Mouse (Mus musculus) erythroblast, embryonic 14.5 days (primary cell): ENCODE data around the gene Phka1. TPM values are rescaled to one million over a fixed set of nuclear protein-coding genes. Genes with fewer than 3 reads are reported as not detected.
A peak's percentile ranks its signal among the peaks of the same experiment; 100 is the strongest.

Source experiments
- H3K27me3 ChIP-seq: 2 replicates; pipeline ENCODE4 v1.6.1; 2012; ENCODE audit warnings: inconsistent platforms; ENCODE audit not compliant: control insufficient read depth
- H3K36me3 ChIP-seq: 2 replicates; pipeline ENCODE4 v1.6.1; 2012; ENCODE audit warnings: mild to moderate bottlenecking, inconsistent platforms; ENCODE audit not compliant: control insufficient read depth
- H3K4me1 ChIP-seq: 2 replicates; pipeline ENCODE4 v1.6.1; 2012; ENCODE audit warnings: inconsistent platforms; ENCODE audit not compliant: control insufficient read depth
- H3K4me3 ChIP-seq: replicated peaks from 2 replicates; pipeline ENCODE3; 2012; ENCODE audit warnings: moderate library complexity, mild to moderate bottlenecking, inconsistent platforms
- H3K9me3 ChIP-seq: 2 replicates; pipeline ENCODE4 v1.6.1; 2012; ENCODE audit warnings: low read length, inconsistent platforms, mixed read lengths; ENCODE audit not compliant: control insufficient read depth
- GATA1 ChIP-seq: IDR thresholded peaks from 2 replicates; pipeline ENCODE4 v1.6.1; 2012; ENCODE audit warnings: low read length, inconsistent platforms, mixed read lengths
- TAL1 ChIP-seq: IDR thresholded peaks from 3 replicates; pipeline ENCODE4 v1.6.1; 2012; ENCODE audit warnings: low read length, inconsistent platforms, mixed read lengths
- polyA plus RNA-seq: library from polyadenylated mRNA; stranded (reverse); fragments of >175 nt; gene quantifications from 2 replicates; pipeline ENCODE4 v1.2.3, GENCODE M21; 2012

Phka1 gene
- polyA plus RNA-seq, 1 experiment: not detected

GRCm38 (mm10) chrX:102588560-102588959 lies 55.5 kb downstream of the Phka1 start:
- H3K9me3 ChIP-seq: no peaks in the 10 kb centered on the region
- H3K4me3 ChIP-seq: no peak overlapping the region
- TF ChIP-seq TAL1 (no peak), GATA1 (no peak)
- no peaks in the 10 kb centered on the region for H3K4me1 ChIP-seq
- H3K36me3 ChIP-seq: no peaks in the 10 kb centered on the region
- H3K27me3 ChIP-seq: no peaks in the 10 kb centered on the region

GRCm38 (mm10) chrX:102571186-102571585 lies 72.9 kb downstream of the Phka1 start:
- Histone ChIP-seq H3K9me3 (no peaks in the 10 kb centered on the region), H3K36me3 (no peaks in the 10 kb centered on the region), H3K27me3 (no peaks in the 10 kb centered on the region; the same call in 1 of the 2 replicates), H3K4me3 (no peak overlapping the region), H3K4me1 (no peaks in the 10 kb centered on the region)
- TF ChIP-seq GATA1 (no peak), TAL1 (no peak)

GRCm38 (mm10) chrX:102556906-102557305 lies 87.1 kb downstream of the Phka1 start:
- TF ChIP-seq GATA1: no peak
- TF ChIP-seq TAL1: no peak
- H3K36me3 ChIP-seq: no peaks in the 10 kb centered on the region
- no peak overlapping the region for H3K4me3 ChIP-seq
- no peaks in the 10 kb centered on the region for H3K4me1 ChIP-seq
- no peaks in the 10 kb centered on the region; the same call in 1 of the 2 replicates for H3K27me3 ChIP-seq
- no peaks in the 10 kb centered on the region for H3K9me3 ChIP-seq

- TF ChIP-seq TAL1: no peak
- no peak for TF ChIP-seq GATA1
- Histone ChIP-seq H3K36me3 (no peaks in the 10 kb centered on the region), H3K4me3 (no peak overlapping the region), H3K9me3 (no peaks in the 10 kb centered on the region), H3K4me1 (peaks cover 2% of the 10 kb centered on the region), H3K27me3 (peaks cover 14% of the 10 kb centered on the region)
Measured at GRCm38 (mm10) chrX:102509205-102509604, 134.8 kb downstream of the Phka1 start.

- Histone ChIP-seq H3K27me3 (peaks cover 11% of the 10 kb centered on the region; the same call in 1 of the 2 replicates), H3K4me3 (peak within 1 kb of the TSS; percentile 68), H3K4me1 (peaks cover 3% of the 10 kb centered on the region), H3K36me3 (no peaks in the 10 kb centered on the region), H3K9me3 (no peaks in the 10 kb centered on the region)
- TF ChIP-seq GATA1 (no peak), TAL1 (no peak)
Measured at GRCm38 (mm10) chrX:102504644-102505481, 139.2 kb downstream of the Phka1 start, which contains the start of gene Hdac8. Gene Hdac8, minus strand, starts transcription at chrX:102505359.

- peaks cover 2% of the 10 kb centered on the region; the same call in 1 of the 2 replicates for H3K36me3 ChIP-seq
- H3K9me3 ChIP-seq: no peaks in the 10 kb centered on the region
- peaks cover 3% of the 10 kb centered on the region for H3K4me1 ChIP-seq
- peak overlapping the region; percentile 68 for H3K4me3 ChIP-seq
- TF ChIP-seq GATA1 (no peak), TAL1 (no peak)
- H3K27me3 ChIP-seq: peaks cover 9% of the 10 kb centered on the region; the same call in 1 of the 2 replicates
Measured at GRCm38 (mm10) chrX:102504179-102504578, 139.9 kb downstream of the Phka1 start.

GRCm38 (mm10) chrX:102493992-102494730 lies 149.9 kb downstream of the Phka1 start:
- no peak for TF ChIP-seq TAL1
- no peak for TF ChIP-seq GATA1
- Histone ChIP-seq H3K9me3 (no peaks in the 10 kb centered on the region), H3K4me3 (no peak overlapping the region), H3K36me3 (peaks cover 5% of the 10 kb centered on the region; the same call in 1 of the 2 replicates), H3K4me1 (no peaks in the 10 kb centered on the region), H3K27me3 (no peaks in the 10 kb centered on the region; the same call in 1 of the 2 replicates)

GRCm38 (mm10) chrX:102485575-102485974 lies 158.5 kb downstream of the Phka1 start:
- Histone ChIP-seq H3K4me1 (no peaks in the 10 kb centered on the region), H3K27me3 (no peaks in the 10 kb centered on the region; the same call in 1 of the 2 replicates), H3K9me3 (no peaks in the 10 kb centered on the region), H3K36me3 (no peaks in the 10 kb centered on the region), H3K4me3 (no peak overlapping the region)
- TF ChIP-seq TAL1 (no peak), GATA1 (no peak)

GRCm38 (mm10) chrX:102479665-102480064 lies 164.4 kb downstream of the Phka1 start:
- Histone ChIP-seq H3K4me3 (no peak overlapping the region), H3K4me1 (no peaks in the 10 kb centered on the region), H3K9me3 (no peaks in the 10 kb centered on the region), H3K27me3 (no peaks in the 10 kb centered on the region), H3K36me3 (no peaks in the 10 kb centered on the region)
- TF ChIP-seq GATA1: no peak
- TF ChIP-seq TAL1: no peak
